Mouse (Mus musculus): ENCODE measurements around the gene 1810013L24Rik. TPM values are rescaled to one million over a fixed set of nuclear protein-coding genes. Genes with fewer than 3 reads are reported as not detected.
"Not testable (repeated sequence)": the region's sequence is repeated elsewhere in the genome, so short reads cannot be mapped to it uniquely, and the experiment has no call there.

The 1810013L24Rik gene
- polyA plus RNA-seq, 1 experiment from 2014 or later = 21.6 TPM

GRCm38 (mm10) chr16:8867406-8867955 lies 37.6 kb downstream of the 1810013L24Rik start:
- no peak for ATAC-seq (ENCODE audit: insufficient number of reproducible peaks, low FRiP score, low TSS enrichment, low read depth)

GRCm38 (mm10) chr16:8868506-8868905 lies 38.6 kb downstream of the 1810013L24Rik start:
- no peaks in the 10 kb centered on the region for H3K36me3 ChIP-seq
- H3K4me1 ChIP-seq = peaks cover 8% of the 10 kb centered on the region; the same call in 1 of the 2 replicates
- WGBS = 93% methylated on average over 3 of the region's 3 CpGs
- H3K4me2 ChIP-seq (replicated peaks) = no peak overlapping the region
- no peak for ATAC-seq (ENCODE audit: insufficient number of reproducible peaks, low FRiP score, low TSS enrichment, low read depth)
- no peak overlapping the region for H3K4me3 ChIP-seq (replicated peaks)
- no peak overlapping the region for H3K9ac ChIP-seq
- H3K27ac ChIP-seq (replicated peaks) = no peak overlapping the region
- H3K9me3 ChIP-seq (replicated peaks) = no peaks in the 10 kb centered on the region
- H3K27me3 ChIP-seq = no peaks in the 10 kb centered on the region

More at GRCm38 (mm10) chr16:8867406-8867955, 37.6 kb downstream of the 1810013L24Rik start:
- H3K4me3 ChIP-seq (replicated peaks) = no peak overlapping the region
- H3K36me3 ChIP-seq = no peaks in the 10 kb centered on the region
- no peaks in the 10 kb centered on the region for H3K27me3 ChIP-seq
- no peaks in the 10 kb centered on the region for H3K9me3 ChIP-seq (replicated peaks)
- no peak overlapping the region for H3K9ac ChIP-seq
- peaks cover 10% of the 10 kb centered on the region; the same call in 1 of the 2 replicates for H3K4me1 ChIP-seq
- 79% methylated on average over 5 of the region's 5 CpGs for WGBS
- H3K27ac ChIP-seq (replicated peaks) = no peak overlapping the region
- no peak overlapping the region for H3K4me2 ChIP-seq (replicated peaks)

- Histone ChIP-seq H3K4me3 (replicated peaks) (no peak overlapping the region), H3K9me3 (replicated peaks) (no peaks in the 10 kb centered on the region), H3K4me2 (replicated peaks) (no peak overlapping the region), H3K9ac (no peak overlapping the region), H3K36me3 (no peaks in the 10 kb centered on the region), H3K4me1 (no peaks in the 10 kb centered on the region), H3K27ac (replicated peaks) (no peak overlapping the region), H3K27me3 (no peaks in the 10 kb centered on the region)
- WGBS = 25% methylated on average over 2 of the region's 2 CpGs
- no peak for ATAC-seq (ENCODE audit: insufficient number of reproducible peaks, low FRiP score, low TSS enrichment, low read depth)
Observed at GRCm38 (mm10) chr16:8869715-8870114, 39.8 kb downstream of the 1810013L24Rik start.

GRCm38 (mm10) chr16:8871376-8871775 lies 41.5 kb downstream of the 1810013L24Rik start:
- no peak overlapping the region for H3K27ac ChIP-seq (replicated peaks)
- no peak for ATAC-seq (ENCODE audit: insufficient number of reproducible peaks, low FRiP score, low TSS enrichment, low read depth)
- no peaks in the 10 kb centered on the region for H3K4me1 ChIP-seq
- H3K27me3 ChIP-seq = no peaks in the 10 kb centered on the region
- H3K9ac ChIP-seq = no peak overlapping the region
- H3K4me2 ChIP-seq (replicated peaks) = no peak overlapping the region
- H3K9me3 ChIP-seq (replicated peaks) = no peaks in the 10 kb centered on the region
- H3K4me3 ChIP-seq (replicated peaks) = no peak overlapping the region
- H3K36me3 ChIP-seq = no peaks in the 10 kb centered on the region
- 86% methylated on average over 6 of the region's 6 CpGs for WGBS

- 56% methylated on average over 5 of the region's 5 CpGs for WGBS
- no peaks in the 10 kb centered on the region for H3K9me3 ChIP-seq (replicated peaks)
- ATAC-seq (ENCODE audit: insufficient number of reproducible peaks, low FRiP score, low TSS enrichment, low read depth) = 0 out of 2 replicates have a peak, but pooled peaks have one; percentile 34
- no peak overlapping the region for H3K4me3 ChIP-seq (replicated peaks)
- H3K9ac ChIP-seq = no peak overlapping the region
- H3K27ac ChIP-seq (replicated peaks) = no peak overlapping the region
- H3K27me3 ChIP-seq = no peaks in the 10 kb centered on the region
- H3K4me2 ChIP-seq (replicated peaks) = no peak overlapping the region
- H3K4me1 ChIP-seq = no peaks in the 10 kb centered on the region
- no peaks in the 10 kb centered on the region for H3K36me3 ChIP-seq
Observed at GRCm38 (mm10) chr16:8872019-8872418, 42.1 kb downstream of the 1810013L24Rik start.

GRCm38 (mm10) chr16:8872486-8872885 lies 42.6 kb downstream of the 1810013L24Rik start:
- no peak overlapping the region for H3K27ac ChIP-seq (replicated peaks)
- no peak for ATAC-seq (ENCODE audit: insufficient number of reproducible peaks, low FRiP score, low TSS enrichment, low read depth)
- no peaks in the 10 kb centered on the region for H3K4me1 ChIP-seq
- no peak overlapping the region for H3K9ac ChIP-seq
- H3K36me3 ChIP-seq = no peaks in the 10 kb centered on the region
- no peak overlapping the region for H3K4me2 ChIP-seq (replicated peaks)
- 66% methylated on average over 3 of the region's 3 CpGs for WGBS
- no peaks in the 10 kb centered on the region for H3K9me3 ChIP-seq (replicated peaks)
- no peak overlapping the region for H3K4me3 ChIP-seq (replicated peaks)
- H3K27me3 ChIP-seq = no peaks in the 10 kb centered on the region

- WGBS = 49% methylated on average over 5 of the region's 5 CpGs
- no peak overlapping the region for H3K9ac ChIP-seq
- no peak overlapping the region for H3K4me2 ChIP-seq (replicated peaks)
- H3K4me3 ChIP-seq (replicated peaks) = no peak overlapping the region
- no peaks in the 10 kb centered on the region for H3K9me3 ChIP-seq (replicated peaks)
- no peaks in the 10 kb centered on the region for H3K36me3 ChIP-seq
- no peak for ATAC-seq (ENCODE audit: insufficient number of reproducible peaks, low FRiP score, low TSS enrichment, low read depth)
- H3K27ac ChIP-seq (replicated peaks) = no peak overlapping the region
- H3K27me3 ChIP-seq = no peaks in the 10 kb centered on the region
- H3K4me1 ChIP-seq = no peaks in the 10 kb centered on the region
Observed at GRCm38 (mm10) chr16:8880076-8880475, 50.2 kb downstream of the 1810013L24Rik start.

- WGBS = 40% methylated on average over 11 of the region's 11 CpGs
- Histone ChIP-seq H3K4me2 (replicated peaks) (no peak overlapping the region; the same call in 1 of the 2 replicates), H3K9ac (no peak overlapping the region)
Observed at GRCm38 (mm10) chr16:8883674-8884241, 53.9 kb downstream of the 1810013L24Rik start.

GRCm38 (mm10) chr16:8894214-8894613 lies 64.3 kb downstream of the 1810013L24Rik start:
- H3K4me2 ChIP-seq (replicated peaks); H3K4me1 ChIP-seq; H3K27me3 ChIP-seq; H3K4me3 ChIP-seq (replicated peaks); H3K9ac ChIP-seq; H3K9me3 ChIP-seq (replicated peaks); H3K36me3 ChIP-seq; ATAC-seq (ENCODE audit: insufficient number of reproducible peaks, low FRiP score, low TSS enrichment, low read depth); H3K27ac ChIP-seq (replicated peaks): not testable (repeated sequence)
- 39% methylated on average over 4 of the region's 4 CpGs for WGBS

More at GRCm38 (mm10) chr16:8883674-8884241, 53.9 kb downstream of the 1810013L24Rik start:
- no peak for ATAC-seq (ENCODE audit: insufficient number of reproducible peaks, low FRiP score, low TSS enrichment, low read depth)
- Histone ChIP-seq H3K4me1 (no peaks in the 10 kb centered on the region), H3K36me3 (no peaks in the 10 kb centered on the region), H3K9me3 (replicated peaks) (no peaks in the 10 kb centered on the region), H3K27ac (replicated peaks) (no peak overlapping the region), H3K27me3 (no peaks in the 10 kb centered on the region), H3K4me3 (replicated peaks) (no peak overlapping the region)

GRCm38 (mm10) chr16:8895301-8895700 lies 65.4 kb downstream of the 1810013L24Rik start:
- WGBS = 90% methylated on average over 4 of the region's 4 CpGs
- H3K9me3 ChIP-seq (replicated peaks) = no peaks in the 10 kb centered on the region
- no peaks in the 10 kb centered on the region for H3K4me1 ChIP-seq
- no peak overlapping the region for H3K9ac ChIP-seq
- no peaks in the 10 kb centered on the region for H3K27me3 ChIP-seq
- H3K27ac ChIP-seq (replicated peaks) = no peak overlapping the region
- ATAC-seq (ENCODE audit: insufficient number of reproducible peaks, low FRiP score, low TSS enrichment, low read depth) = no peak
- H3K4me2 ChIP-seq (replicated peaks) = no peak overlapping the region
- no peaks in the 10 kb centered on the region for H3K36me3 ChIP-seq
- H3K4me3 ChIP-seq (replicated peaks) = no peak overlapping the region

- H3K27me3 ChIP-seq; H3K4me2 ChIP-seq (replicated peaks); H3K27ac ChIP-seq (replicated peaks); H3K4me1 ChIP-seq; H3K9ac ChIP-seq; H3K36me3 ChIP-seq; ATAC-seq (ENCODE audit: insufficient number of reproducible peaks, low FRiP score, low TSS enrichment, low read depth); H3K4me3 ChIP-seq (replicated peaks); H3K9me3 ChIP-seq (replicated peaks): not testable (repeated sequence)
- WGBS = 14% methylated on average over 2 of the region's 2 CpGs
Observed at GRCm38 (mm10) chr16:8906115-8906514, 76.2 kb downstream of the 1810013L24Rik start.

All from embryonic facial prominence, embryonic 15.5 days (tissue).